Mouse (Mus musculus) ES-Bruce4 (cell line): ENCODE results near the gene Plekha5.

Experiments used
- CTCF ChIP-seq: IDR thresholded peaks from one replicate; pipeline ENCODE4 v1.8.1; 2011; ENCODE audit warnings: low read depth, low read length
- EP300 ChIP-seq: IDR thresholded peaks from 2 replicates; pipeline ENCODE4 v1.6.1; 2011; ENCODE audit warnings: low read depth, low read length; ENCODE audit not compliant: insufficient read depth

- no peak for TF ChIP-seq CTCF
- no peak for TF ChIP-seq EP300
Observed at GRCm38 (mm10) chr6:140541919-140542318, 118.1 kb downstream of the Plekha5 start.
